In the genomic region with DNA sequence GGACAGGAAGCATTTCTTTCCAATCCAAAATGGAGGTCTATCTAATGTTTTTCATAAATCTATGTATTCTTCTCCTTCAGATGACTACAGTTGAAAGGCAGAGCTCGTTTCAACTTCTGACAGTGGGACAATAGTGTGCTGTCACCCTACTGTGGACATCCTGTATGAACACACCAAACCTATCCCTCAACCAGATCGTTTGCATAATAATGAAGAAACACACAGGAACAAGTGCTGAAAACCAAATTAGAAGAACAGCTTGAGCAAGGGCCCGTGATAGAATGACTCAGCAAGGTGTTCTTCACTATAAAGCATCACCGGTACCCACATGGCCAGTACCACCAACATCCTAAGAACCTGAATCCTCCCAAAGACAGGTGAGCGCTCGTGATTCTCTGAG, we compare ENCODE assay signal across 2 mouse cellular contexts. TPM values are rescaled to one million over a fixed set of nuclear protein-coding genes. Genes with fewer than 3 reads are reported as not detected.
"Had no signal": no experiment of that assay in that cellular context is flagged by ENCODE, and none has a peak within 500 bp of the region (broad histone marks: within the 10 kb centered on the region; RNA-seq: fewer than 3 reads in every experiment).

No protein-coding gene starts in this region.

RNA-seq across cellular contexts. Expression of a gene that starts 32.6 kb away (rescaled TPM):
- polyA plus RNA-seq: inflammation-experienced regulatory T-cells, adult 6 months had no signal

RNA-seq across cellular contexts. Expression of a gene that starts 33.2 kb away (rescaled TPM):
- total RNA-seq: hematopoietic stem cell, adult 5-6 weeks had no signal
